Mouse (Mus musculus) limb, embryonic 12.5 days (tissue): Measurements from ENCODE around the gene Zfp771. TPM values are rescaled to one million over a fixed set of nuclear protein-coding genes. Genes with fewer than 3 reads are reported as not detected.

Source experiments
- ATAC-seq: fragments of 200-750 bp; cut with Nextera tagmentation; 2 replicates; pipeline ENCODE4 v1.8.0; 2017; ENCODE audit warnings: low read depth, moderate TSS enrichment; ENCODE audit not compliant: insufficient number of reproducible peaks, insufficient read depth, low FRiP score, low TSS enrichment
- H3K27ac ChIP-seq: fragments of 300-500 bp; sonication (generic); 2 replicates; pipeline ENCODE4 v1.5.1; 2016; ENCODE audit warnings: mild to moderate bottlenecking, moderate library complexity
- H3K27me3 ChIP-seq: fragments of 300-500 bp; sonication (generic); 2 replicates; pipeline ENCODE4 v1.6.1; 2016; ENCODE audit warnings: mild to moderate bottlenecking, moderate library complexity
- H3K36me3 ChIP-seq: fragments of 300-500 bp; sonication (generic); 2 replicates; pipeline ENCODE4 v1.6.1; 2016; ENCODE audit warnings: mild to moderate bottlenecking, moderate library complexity
- H3K4me1 ChIP-seq: fragments of 300-500 bp; sonication (generic); replicated peaks from 2 replicates; pipeline ENCODE4 v1.6.1; 2016
- H3K4me2 ChIP-seq: fragments of 300-500 bp; sonication (generic); 2 replicates; pipeline ENCODE4 v1.6.1; 2016; ENCODE audit warnings: mild to moderate bottlenecking, moderate library complexity
- H3K4me3 ChIP-seq: fragments of 300-500 bp; sonication (generic); replicated peaks from 2 replicates; pipeline ENCODE4 v1.5.1; 2016; ENCODE audit warnings: mild to moderate bottlenecking
- H3K9ac ChIP-seq: fragments of 300-500 bp; sonication (generic); replicated peaks from 2 replicates; pipeline ENCODE4 v1.6.1; 2016; ENCODE audit warnings: mild to moderate bottlenecking, moderate library complexity
- H3K9me3 ChIP-seq: fragments of 300-500 bp; sonication (generic); 2 replicates; pipeline ENCODE4 v1.6.1; 2016; ENCODE audit warnings: mild to moderate bottlenecking, moderate library complexity
- WGBS: fragments of 180-500 bp; shearing (Covaris S2); methylation state at CpG from one replicate; pipeline ENCODE4 v1.1.7; 2016; 5-methylcytosine and 5-hydroxymethylcytosine counted together
- polyA plus RNA-seq: library from polyadenylated mRNA; unstranded; fragments of >200 nt; fragmentation: Nextera tagmentation; extraction: Ambion mirVana; gene quantifications from 2 replicates; pipeline ENCODE4 v1.2.1, GENCODE M21; 2016

The Zfp771 gene
- polyA plus RNA-seq, 1 experiment from 2014 or later, result 84.1 TPM

DNA sequence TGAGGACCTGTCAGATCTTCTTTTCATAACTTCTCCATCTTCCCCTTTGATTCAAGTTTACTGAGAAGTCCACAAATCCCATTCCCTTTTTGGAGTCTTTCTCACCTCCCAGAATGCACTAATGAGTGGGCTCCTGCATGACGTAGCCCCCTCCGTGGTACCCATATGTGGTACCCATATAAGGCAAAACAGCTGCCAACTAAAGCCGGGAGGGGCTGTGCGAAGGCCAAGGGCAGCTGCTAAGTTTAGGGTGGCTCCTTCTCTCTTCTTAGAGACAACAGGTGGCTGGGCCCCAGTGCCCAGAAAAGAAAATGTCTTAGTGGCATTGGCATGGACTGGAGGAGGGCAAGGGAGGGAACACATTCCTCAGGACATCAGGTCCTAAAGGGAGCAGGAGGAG, 33.8 kb upstream of the Zfp771 start:
- H3K27me3 ChIP-seq, result peaks cover 16% of the 10 kb centered on the region; the same call in 1 of the 2 replicates
- peaks cover 7% of the 10 kb centered on the region for H3K36me3 ChIP-seq
- no peak overlapping the region for H3K27ac ChIP-seq
- H3K9ac ChIP-seq, result no peak overlapping the region
- no peak overlapping the region for H3K4me2 ChIP-seq
- H3K9me3 ChIP-seq, result no peaks in the 10 kb centered on the region
- no peak overlapping the region for H3K4me3 ChIP-seq
- peaks cover 41% of the 10 kb centered on the region for H3K4me1 ChIP-seq
- 82% methylated on average over 4 of the region's 4 CpGs for WGBS
- ATAC-seq, result no peak

DNA sequence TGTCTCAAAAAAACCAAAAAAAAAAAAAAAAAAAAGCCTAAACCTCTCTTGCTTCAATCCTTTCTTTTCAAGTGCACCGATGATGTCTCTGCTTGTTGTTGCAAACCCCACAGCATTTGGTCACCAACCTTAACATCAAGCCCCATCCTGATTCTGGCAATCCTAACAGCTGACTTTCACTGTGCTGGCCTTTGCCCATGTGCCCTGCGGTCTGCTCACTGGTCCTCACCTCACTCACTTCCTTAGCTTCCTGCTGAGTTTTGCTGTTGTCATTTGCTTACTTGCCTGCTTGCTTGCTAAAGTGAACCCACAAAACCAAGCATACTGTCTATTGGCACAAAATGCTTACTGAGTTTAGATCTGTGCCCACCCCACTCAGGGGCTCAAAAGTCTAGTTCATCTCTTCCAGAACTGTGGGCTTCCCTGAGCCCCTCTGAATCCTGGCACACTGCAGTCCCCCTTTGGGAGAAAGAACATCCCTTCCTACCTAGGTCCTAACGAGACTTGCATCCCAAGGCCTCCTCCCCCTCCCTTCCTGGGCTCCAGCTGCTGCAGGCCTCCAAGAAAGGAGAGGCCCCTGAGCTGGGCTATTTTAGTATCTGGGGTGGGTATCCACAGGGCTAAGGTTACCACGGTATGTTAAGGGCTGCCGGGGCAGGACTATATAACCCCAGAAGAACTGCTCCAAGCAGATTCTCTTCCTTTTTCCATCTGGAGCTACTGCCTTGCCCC, 32.9 kb upstream of the Zfp771 start:
- 74% methylated on average over 5 of the region's 5 CpGs for WGBS
- no peak overlapping the region for H3K4me2 ChIP-seq
- H3K27me3 ChIP-seq, result peaks cover 16% of the 10 kb centered on the region; the same call in 1 of the 2 replicates
- no peak overlapping the region for H3K9ac ChIP-seq
- H3K27ac ChIP-seq, result no peak overlapping the region
- no peaks in the 10 kb centered on the region for H3K9me3 ChIP-seq
- H3K36me3 ChIP-seq, result peaks cover 4% of the 10 kb centered on the region; the same call in 1 of the 2 replicates
- H3K4me3 ChIP-seq, result no peak overlapping the region
- ATAC-seq, result no peak
- H3K4me1 ChIP-seq, result peaks cover 39% of the 10 kb centered on the region

DNA sequence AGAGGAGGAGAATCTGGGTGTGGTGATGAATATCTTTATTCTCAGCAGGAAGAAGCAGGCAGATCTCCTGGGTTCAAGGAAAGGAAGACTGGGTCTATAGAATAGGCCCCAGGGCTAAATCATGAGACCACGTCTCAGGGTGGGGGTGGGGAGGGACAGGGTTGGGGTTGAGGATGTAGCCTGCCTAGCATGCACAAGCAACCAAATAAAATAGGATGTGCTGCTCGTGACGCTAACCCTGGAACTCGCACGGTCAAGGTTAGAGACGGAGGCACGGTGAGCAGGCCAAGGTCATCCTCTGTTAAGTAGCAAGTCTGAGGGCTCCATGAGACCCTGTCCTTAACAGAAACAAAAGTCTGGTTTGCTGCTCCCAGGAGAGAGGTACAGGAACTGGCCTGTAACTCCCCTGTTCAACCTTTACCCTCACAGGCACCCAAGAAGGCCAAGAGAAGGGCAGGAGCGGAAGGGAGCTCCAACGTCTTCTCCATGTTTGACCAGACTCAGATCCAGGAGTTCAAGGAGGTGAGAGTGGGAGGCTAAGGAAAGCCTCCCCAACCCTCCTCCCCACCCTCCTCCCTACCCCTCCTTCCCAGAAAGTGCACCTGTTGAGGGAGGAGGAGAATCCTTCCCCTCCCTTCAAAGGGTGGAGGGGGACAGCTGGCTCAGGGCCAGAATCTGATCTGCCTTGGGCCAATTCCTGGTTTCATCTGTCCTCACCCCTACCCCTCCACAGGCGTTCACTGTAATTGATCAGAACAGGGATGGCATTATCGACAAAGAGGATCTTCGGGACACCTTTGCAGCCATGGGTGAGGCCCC, 31.4 kb upstream of the Zfp771 start:
- no peaks in the 10 kb centered on the region for H3K9me3 ChIP-seq
- peaks cover 25% of the 10 kb centered on the region for H3K4me1 ChIP-seq
- H3K4me3 ChIP-seq, result no peak overlapping the region
- peaks cover 16% of the 10 kb centered on the region; the same call in 1 of the 2 replicates for H3K27me3 ChIP-seq
- no peak overlapping the region for H3K27ac ChIP-seq
- ATAC-seq, result no peak
- no peak overlapping the region for H3K4me2 ChIP-seq
- H3K36me3 ChIP-seq, result no peaks in the 10 kb centered on the region
- 86% methylated on average over 12 of the region's 12 CpGs for WGBS
- no peak overlapping the region for H3K9ac ChIP-seq

DNA sequence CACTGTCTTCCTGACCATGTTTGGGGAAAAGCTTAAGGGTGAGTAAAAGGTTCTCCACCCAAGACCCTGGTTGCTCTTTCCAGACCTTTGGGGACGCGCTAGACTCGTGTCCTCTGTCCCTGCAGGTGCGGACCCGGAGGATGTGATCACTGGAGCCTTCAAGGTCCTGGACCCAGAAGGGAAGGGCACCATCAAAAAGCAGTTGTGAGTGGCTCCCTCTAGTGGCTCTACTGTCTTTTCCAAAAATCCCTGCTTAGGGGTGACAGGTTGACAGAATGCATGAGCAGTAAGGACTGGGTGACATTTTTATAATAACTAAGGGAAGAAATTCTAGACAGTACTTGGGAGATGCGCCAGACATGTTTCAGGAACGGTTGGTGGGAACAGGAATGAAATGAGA, 30.6 kb upstream of the Zfp771 start:
- WGBS, result 32% methylated on average over 7 of the region's 7 CpGs
- Histone ChIP-seq H3K9ac (no peak overlapping the region), H3K4me1 (peaks cover 25% of the 10 kb centered on the region), H3K9me3 (no peaks in the 10 kb centered on the region), H3K27me3 (peaks cover 16% of the 10 kb centered on the region; the same call in 1 of the 2 replicates), H3K27ac (no peak overlapping the region), H3K4me2 (peak overlapping the region; percentile 60; the same call in 1 of the 2 replicates), H3K4me3 (no peak overlapping the region), H3K36me3 (no peaks in the 10 kb centered on the region)
- ATAC-seq, result no peak

DNA sequence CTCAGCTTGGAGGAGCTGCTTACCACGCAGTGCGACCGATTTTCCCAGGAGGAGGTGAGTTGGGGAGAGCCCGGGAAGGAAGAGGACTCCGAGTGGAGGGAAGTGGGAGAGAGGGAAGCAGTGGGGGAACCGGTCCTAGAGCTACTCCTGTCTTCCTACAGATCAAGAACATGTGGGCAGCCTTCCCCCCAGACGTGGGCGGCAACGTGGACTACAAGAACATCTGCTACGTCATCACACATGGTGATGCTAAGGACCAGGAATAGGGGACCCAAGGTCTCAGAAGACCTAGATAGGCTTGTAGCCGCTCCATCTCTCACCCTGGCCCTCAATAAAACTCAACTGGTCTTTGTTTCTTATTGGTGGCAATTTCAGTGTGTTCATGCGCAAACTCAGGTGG, 30.1 kb upstream of the Zfp771 start:
- H3K4me2 ChIP-seq, result peak overlapping the region; percentile 60
- 54% methylated on average over 12 of the region's 12 CpGs for WGBS
- peaks cover 25% of the 10 kb centered on the region for H3K4me1 ChIP-seq
- no peak for ATAC-seq
- peaks cover 16% of the 10 kb centered on the region; the same call in 1 of the 2 replicates for H3K27me3 ChIP-seq
- H3K9ac ChIP-seq, result no peak overlapping the region
- H3K27ac ChIP-seq, result no peak overlapping the region
- H3K9me3 ChIP-seq, result no peaks in the 10 kb centered on the region
- no peaks in the 10 kb centered on the region for H3K36me3 ChIP-seq
- peak overlapping the region; percentile 37; the same call in 1 of the 2 replicates for H3K4me3 ChIP-seq

DNA sequence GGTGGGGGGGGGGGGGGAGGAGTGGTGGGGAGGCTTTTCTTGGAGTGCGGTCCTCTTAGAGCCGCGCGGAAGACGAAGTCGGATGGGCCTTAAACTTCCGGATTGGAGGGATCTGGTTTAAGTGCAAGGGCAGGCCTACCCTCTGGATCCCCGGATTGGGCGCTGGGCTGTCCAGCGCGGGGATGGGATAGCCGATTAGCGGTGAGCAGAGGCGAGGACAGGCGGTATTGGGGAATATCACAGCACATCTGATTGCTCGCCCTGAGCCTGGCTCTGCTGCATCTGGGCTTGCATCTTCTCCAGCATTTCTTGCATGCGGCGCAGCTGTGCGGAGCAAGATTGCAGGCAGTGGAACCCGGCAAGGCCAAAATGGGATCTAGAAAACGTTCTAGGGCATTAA, 29.6 kb upstream of the Zfp771 start:
- Histone ChIP-seq H3K27ac (no peak overlapping the region), H3K27me3 (peaks cover 16% of the 10 kb centered on the region; the same call in 1 of the 2 replicates), H3K9me3 (no peaks in the 10 kb centered on the region), H3K9ac (peak overlapping the region; percentile 45; the same call in 1 of the 2 replicates), H3K4me1 (peaks cover 21% of the 10 kb centered on the region), H3K36me3 (no peaks in the 10 kb centered on the region), H3K4me3 (peak overlapping the region; percentile 37), H3K4me2 (peak overlapping the region; percentile 60)
- 23% methylated on average over 21 of the region's 21 CpGs for WGBS
- ATAC-seq, result no peak

- Histone ChIP-seq H3K9ac (peak overlapping the region; percentile 45; the same call in 1 of the 2 replicates), H3K27ac (no peak overlapping the region)
- 22% methylated on average over 33 of the region's 33 CpGs for WGBS
Measured at GRCm38 (mm10) chr7:127214981-127215871, 28.8 kb upstream of the Zfp771 start.

DNA sequence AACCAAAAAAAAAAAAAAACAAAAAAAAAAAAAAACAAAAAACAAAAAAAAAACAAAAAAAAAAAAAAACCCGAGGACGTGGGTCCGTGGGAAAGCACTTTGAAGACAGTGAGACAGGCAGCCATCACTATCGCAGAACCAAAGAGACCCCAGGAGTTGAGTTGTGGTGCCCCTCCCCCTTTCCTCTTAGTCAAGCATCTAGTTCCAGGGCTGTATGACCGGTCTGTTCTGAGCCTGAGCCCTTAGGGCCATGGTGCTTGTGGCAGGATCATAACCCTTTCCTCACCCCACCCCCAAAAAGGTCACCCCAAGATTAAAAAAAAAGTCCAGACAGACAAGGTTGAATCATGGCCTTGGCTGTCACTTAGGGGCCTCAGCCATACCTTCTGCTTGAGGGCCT, 27.8 kb upstream of the Zfp771 start:
- peaks cover 20% of the 10 kb centered on the region for H3K4me1 ChIP-seq
- no peaks in the 10 kb centered on the region for H3K36me3 ChIP-seq
- no peak overlapping the region for H3K4me3 ChIP-seq
- H3K4me2 ChIP-seq, result no peak overlapping the region
- 76% methylated on average over 5 of the region's 5 CpGs for WGBS
- H3K9me3 ChIP-seq, result no peaks in the 10 kb centered on the region
- H3K27me3 ChIP-seq, result peaks cover 16% of the 10 kb centered on the region; the same call in 1 of the 2 replicates
- no peak overlapping the region for H3K27ac ChIP-seq
- no peak for ATAC-seq
- no peak overlapping the region for H3K9ac ChIP-seq

More at GRCm38 (mm10) chr7:127214981-127215871, 28.8 kb upstream of the Zfp771 start:
- Histone ChIP-seq H3K36me3 (no peaks in the 10 kb centered on the region), H3K4me1 (peaks cover 20% of the 10 kb centered on the region), H3K4me2 (peak overlapping the region; percentile 60), H3K9me3 (no peaks in the 10 kb centered on the region), H3K27me3 (peaks cover 16% of the 10 kb centered on the region; the same call in 1 of the 2 replicates), H3K4me3 (peak overlapping the region; percentile 37)
- no peak for ATAC-seq

DNA sequence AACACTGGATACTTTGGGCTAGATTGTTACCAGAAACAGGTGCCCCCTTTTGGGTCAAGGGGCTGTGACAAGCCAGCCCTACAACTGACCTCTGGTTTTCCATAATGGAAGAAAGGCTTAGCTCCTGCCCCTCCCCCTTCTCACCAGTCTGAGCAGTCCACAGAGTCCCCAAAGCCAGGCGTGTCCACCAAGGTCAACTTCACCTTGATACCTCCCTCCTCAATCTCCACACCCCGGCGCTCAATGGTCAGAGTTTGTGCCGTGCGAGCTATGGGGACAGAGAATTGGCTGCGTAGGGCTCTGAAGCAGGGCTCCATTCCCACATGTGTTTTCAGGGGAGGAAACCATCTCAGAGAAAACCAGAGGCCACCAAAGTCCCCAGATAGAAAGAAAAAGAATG, 26.6 kb upstream of the Zfp771 start:
- Histone ChIP-seq H3K9ac (no peak overlapping the region), H3K4me2 (no peak overlapping the region), H3K36me3 (no peaks in the 10 kb centered on the region), H3K9me3 (no peaks in the 10 kb centered on the region), H3K4me3 (no peak overlapping the region), H3K27me3 (peaks cover 16% of the 10 kb centered on the region; the same call in 1 of the 2 replicates), H3K27ac (no peak overlapping the region), H3K4me1 (peaks cover 20% of the 10 kb centered on the region)
- WGBS, result 88% methylated on average over 6 of the region's 6 CpGs
- no peak for ATAC-seq

- peaks cover 16% of the 10 kb centered on the region; the same call in 1 of the 2 replicates for H3K27me3 ChIP-seq
- H3K9me3 ChIP-seq, result no peaks in the 10 kb centered on the region
- H3K4me1 ChIP-seq, result peaks cover 20% of the 10 kb centered on the region
- H3K4me2 ChIP-seq, result no peak overlapping the region
- no peak overlapping the region for H3K4me3 ChIP-seq
- H3K27ac ChIP-seq, result no peak overlapping the region
- WGBS, result 77% methylated on average over 10 of the region's 10 CpGs
- no peak for ATAC-seq
- no peak overlapping the region for H3K9ac ChIP-seq
- H3K36me3 ChIP-seq, result peaks cover 2% of the 10 kb centered on the region; the same call in 1 of the 2 replicates
Measured at GRCm38 (mm10) chr7:127217901-127218642, 26.0 kb upstream of the Zfp771 start.
